Mouse (Mus musculus) embryo, embryonic 9.5 days (tissue): ENCODE data around the gene Rpp14.
A peak's percentile ranks its signal among the peaks of the same experiment; 100 is the strongest.

ENCODE experiments used
- DNase-seq: peaks from one replicate; pipeline ENCODE4 v3.0.0-alpha.2; 2017; ENCODE audit errors: extremely low spot score

Rpp14 gene

GRCm38 (mm10) chr14:8059938-8060337 lies 20.2 kb upstream of the Rpp14 start:
- no peak for DNase-seq

- peak; percentile 29 for DNase-seq
These were observed 18.1 kb upstream of the Rpp14 start for GRCm38 (mm10) chr14:8062076-8062475.

- DNase-seq, result peak; percentile 15
These were observed 17.4 kb upstream of the Rpp14 start for GRCm38 (mm10) chr14:8062537-8063301.

- no peak for DNase-seq
These were observed 16.1 kb upstream of the Rpp14 start for GRCm38 (mm10) chr14:8063835-8064785.

DNA sequence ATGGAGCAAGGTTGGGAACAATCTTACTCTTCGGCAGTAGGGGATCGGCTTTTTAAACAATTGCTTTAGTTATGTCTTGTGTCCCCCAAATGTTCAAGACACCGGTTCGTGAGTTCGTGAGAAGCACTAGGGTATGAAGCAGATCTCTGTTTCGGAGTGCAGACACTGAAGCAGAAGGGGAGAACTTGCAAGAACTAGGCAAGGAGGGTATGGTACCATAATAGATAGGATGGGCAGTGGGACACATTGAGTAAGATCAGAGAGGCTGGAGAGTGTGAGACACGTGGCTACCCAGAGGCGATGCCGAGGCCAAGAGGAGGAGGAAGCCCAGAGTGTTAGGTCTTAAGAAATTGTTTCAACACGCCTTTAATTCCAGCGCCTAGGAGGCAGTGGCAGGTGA lies 551 bp downstream of the Rpp14 start:
- DNase-seq, result no peak

GRCm38 (mm10) chr14:8082949-8083348 lies 2.8 kb downstream of the Rpp14 start:
- no peak for DNase-seq

DNA sequence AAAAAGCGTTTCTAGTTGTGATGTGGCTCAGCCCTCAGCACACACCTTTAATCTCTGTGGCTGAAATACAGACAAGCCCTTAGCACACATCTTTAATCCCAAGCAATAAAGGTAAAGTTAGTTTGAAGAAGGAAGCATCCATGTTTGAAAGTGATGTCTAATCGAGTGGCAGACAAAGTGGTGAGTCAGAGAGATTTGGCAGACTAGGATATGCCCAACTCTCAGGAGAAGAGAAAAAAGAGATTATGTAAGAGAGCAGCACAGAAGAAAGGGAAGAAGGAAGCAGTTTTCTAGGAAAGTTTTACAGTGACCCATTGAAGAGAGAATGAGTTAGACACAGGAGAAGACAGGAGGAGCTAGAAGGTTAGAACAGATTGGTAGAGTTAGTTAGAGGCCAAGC lies 8.8 kb downstream of the Rpp14 start:
- DNase-seq, result no peak

- DNase-seq, result no peak
These were observed 12.4 kb downstream of the Rpp14 start for GRCm38 (mm10) chr14:8092573-8092972.

DNA sequence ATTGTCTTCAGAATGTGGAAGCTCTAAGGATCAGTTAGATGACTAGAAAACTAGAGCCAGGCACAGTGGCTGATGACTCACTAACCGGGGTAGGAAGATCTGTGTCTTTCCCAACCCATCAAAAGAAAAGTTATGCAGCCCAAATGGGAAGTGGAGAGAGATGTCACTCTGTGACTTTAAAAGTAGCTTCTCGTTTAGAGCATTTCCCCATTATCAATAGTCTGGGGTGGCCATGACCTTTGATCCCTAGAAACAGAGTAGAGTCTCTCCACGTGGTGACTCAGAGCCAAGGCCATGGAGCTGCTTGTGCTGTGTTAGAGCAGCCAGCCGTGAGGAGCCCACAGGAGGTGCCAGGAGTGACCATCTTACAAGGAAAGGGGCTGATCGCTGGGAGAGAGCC lies 13.3 kb downstream of the Rpp14 start:
- DNase-seq, result no peak

- no peak for DNase-seq
These were observed 14.9 kb downstream of the Rpp14 start for GRCm38 (mm10) chr14:8094931-8095561.

GRCm38 (mm10) chr14:8095562-8095950 lies 15.4 kb downstream of the Rpp14 start:
- no peak for DNase-seq

GRCm38 (mm10) chr14:8097978-8098686 lies 18.0 kb downstream of the Rpp14 start, which contains the start of gene Pxk:
Pxk (plus strand) TSS chr14:8098211.
- peak; percentile 87 for DNase-seq

- DNase-seq, result peak; percentile 38
These were observed 18.5 kb downstream of the Rpp14 start for GRCm38 (mm10) chr14:8098687-8098995.

GRCm38 (mm10) chr14:8099561-8100021 lies 19.4 kb downstream of the Rpp14 start:
- DNase-seq, result no peak

DNA sequence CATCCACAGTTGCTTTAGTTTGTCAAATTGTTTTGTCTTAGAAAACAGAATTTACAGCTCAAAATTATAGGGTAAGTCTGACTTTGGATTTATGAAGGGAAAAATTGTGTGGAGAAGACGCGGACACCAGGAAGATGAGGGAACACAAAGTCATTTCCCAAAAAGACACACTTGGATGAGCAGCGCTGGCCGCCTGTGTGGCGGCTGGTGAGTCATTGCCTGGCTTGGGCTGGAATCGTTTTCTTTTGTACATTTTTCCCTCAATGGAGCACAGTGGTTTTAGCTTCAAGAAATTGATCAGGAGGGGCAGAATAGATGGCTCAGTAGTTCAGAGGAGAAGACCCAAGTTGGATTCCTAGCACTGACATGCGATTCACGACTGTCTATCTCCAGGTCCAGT lies 21.7 kb downstream of the Rpp14 start:
- DNase-seq, result no peak

DNA sequence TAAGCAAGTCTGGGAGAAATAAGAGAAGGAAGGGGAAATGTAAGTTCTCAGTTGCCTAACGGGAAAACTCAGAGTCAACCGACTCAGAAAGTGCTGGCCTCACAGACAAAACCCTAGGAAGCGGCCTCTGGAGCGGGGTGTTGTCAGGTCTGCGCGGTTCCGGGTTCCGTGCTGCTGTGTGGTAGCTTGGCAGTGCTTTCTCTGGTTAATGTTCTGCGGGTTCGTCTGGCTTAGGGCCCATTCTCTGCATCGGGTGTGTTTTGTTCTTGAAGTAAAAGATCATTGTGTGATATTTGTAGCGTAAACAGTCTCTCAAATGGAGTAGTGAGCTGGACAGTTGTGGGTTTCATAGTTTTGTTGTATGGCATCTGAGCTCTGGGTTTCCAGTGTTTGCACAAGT lies 22.5 kb downstream of the Rpp14 start:
- DNase-seq, result no peak

DNA sequence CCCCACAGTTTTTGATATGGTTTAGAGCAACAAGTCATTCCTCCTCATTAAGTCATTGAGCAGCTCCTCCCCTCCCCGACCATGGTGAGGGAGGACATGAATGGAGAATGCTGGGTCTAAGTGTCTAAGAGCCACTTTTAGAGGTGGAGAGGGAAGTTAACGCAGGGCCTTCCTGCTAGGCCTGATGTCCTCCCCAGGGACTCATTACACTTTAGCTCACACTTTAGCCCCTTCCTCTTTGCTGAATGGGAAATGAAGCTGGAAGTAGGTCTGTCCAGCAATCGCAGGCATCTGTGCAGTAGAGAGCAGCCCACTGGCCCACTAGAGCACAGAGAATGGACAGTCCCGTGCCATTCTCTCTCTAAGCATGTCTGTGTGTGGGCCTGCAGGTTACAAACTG lies 27.9 kb downstream of the Rpp14 start:
- no peak for DNase-seq

GRCm38 (mm10) chr14:8108976-8109375 lies 28.8 kb downstream of the Rpp14 start:
- DNase-seq, result no peak

GRCm38 (mm10) chr14:8111545-8111944 lies 31.4 kb downstream of the Rpp14 start:
- no peak for DNase-seq

- DNase-seq, result no peak
These were observed 31.9 kb downstream of the Rpp14 start for GRCm38 (mm10) chr14:8112036-8112435.

GRCm38 (mm10) chr14:8113616-8114015 lies 33.4 kb downstream of the Rpp14 start:
- DNase-seq, result no peak

GRCm38 (mm10) chr14:8114306-8114705 lies 34.1 kb downstream of the Rpp14 start:
- DNase-seq, result no peak
